Mouse (Mus musculus): ENCODE results near the gene Slc34a1. TPM values are rescaled to one million over a fixed set of nuclear protein-coding genes. Genes with fewer than 3 reads are reported as not detected.

The Slc34a1 gene
- polyA plus RNA-seq, 1 experiment from 2014 or later: not detected

- no peak for ATAC-seq (replicated peaks; ENCODE audit: insufficient number of reproducible peaks, low FRiP score, low TSS enrichment)
- Histone ChIP-seq H3K4me1 (ENCODE audit: control insufficient read depth, insufficient read depth, low read length) (no peaks in the 10 kb centered on the region), H3K36me3 (ENCODE audit: control insufficient read depth, insufficient read depth, low read length) (no peaks in the 10 kb centered on the region), H3K4me2 (no peak overlapping the region), H3K9ac (ENCODE audit: low read depth, low read length) (no peak overlapping the region), H3K27me3 (ENCODE audit: control insufficient read depth, insufficient read depth, low read length) (peaks cover 45% of the 10 kb centered on the region), H3K27ac (ENCODE audit: low read depth, low read length) (no peak overlapping the region), H3K9me3 (replicated peaks; ENCODE audit: control insufficient read depth, low read length) (no peaks in the 10 kb centered on the region), H3K4me3 (ENCODE audit: low read depth, low read length) (no peak overlapping the region)
- WGBS (ENCODE audit: insufficient replicate concordance): 43% methylated on average over 5 of the region's 5 CpGs
These were observed 26.2 kb upstream of the Slc34a1 start for GRCm38 (mm10) chr13:55371740-55372139.

GRCm38 (mm10) chr13:55374206-55374924, 23.6 kb upstream of the Slc34a1 start:
- H3K9me3 ChIP-seq (replicated peaks; ENCODE audit: control insufficient read depth, low read length): no peaks in the 10 kb centered on the region
- H3K9ac ChIP-seq (ENCODE audit: low read depth, low read length): no peak overlapping the region
- no peak for ATAC-seq (replicated peaks; ENCODE audit: insufficient number of reproducible peaks, low FRiP score, low TSS enrichment)
- H3K27me3 ChIP-seq (ENCODE audit: control insufficient read depth, insufficient read depth, low read length): peaks cover 68% of the 10 kb centered on the region
- H3K4me2 ChIP-seq: no peak overlapping the region
- H3K4me1 ChIP-seq (ENCODE audit: control insufficient read depth, insufficient read depth, low read length): no peaks in the 10 kb centered on the region
- WGBS (ENCODE audit: insufficient replicate concordance): 59% methylated on average over 6 of the region's 6 CpGs
- H3K4me3 ChIP-seq (ENCODE audit: low read depth, low read length): no peak overlapping the region
- H3K36me3 ChIP-seq (ENCODE audit: control insufficient read depth, insufficient read depth, low read length): no peaks in the 10 kb centered on the region
- no peak overlapping the region for H3K27ac ChIP-seq (ENCODE audit: low read depth, low read length)

GRCm38 (mm10) chr13:55375877-55376276, 22.1 kb upstream of the Slc34a1 start:
- Histone ChIP-seq H3K36me3 (ENCODE audit: control insufficient read depth, insufficient read depth, low read length) (no peaks in the 10 kb centered on the region), H3K4me2 (no peak overlapping the region), H3K9me3 (replicated peaks; ENCODE audit: control insufficient read depth, low read length) (no peaks in the 10 kb centered on the region), H3K27me3 (ENCODE audit: control insufficient read depth, insufficient read depth, low read length) (peaks cover 82% of the 10 kb centered on the region), H3K4me1 (ENCODE audit: control insufficient read depth, insufficient read depth, low read length) (no peaks in the 10 kb centered on the region), H3K27ac (ENCODE audit: low read depth, low read length) (no peak overlapping the region), H3K9ac (ENCODE audit: low read depth, low read length) (no peak overlapping the region), H3K4me3 (ENCODE audit: low read depth, low read length) (no peak overlapping the region)
- ATAC-seq (replicated peaks; ENCODE audit: insufficient number of reproducible peaks, low FRiP score, low TSS enrichment): no peak
- 65% methylated on average over 2 of the region's 2 CpGs for WGBS (ENCODE audit: insufficient replicate concordance)

GRCm38 (mm10) chr13:55378907-55379580, 18.9 kb upstream of the Slc34a1 start:
- Histone ChIP-seq H3K27me3 (ENCODE audit: control insufficient read depth, insufficient read depth, low read length) (peaks cover 75% of the 10 kb centered on the region), H3K4me1 (ENCODE audit: control insufficient read depth, insufficient read depth, low read length) (no peaks in the 10 kb centered on the region), H3K4me2 (peak overlapping the region; percentile 38; the same call in 1 of the 2 replicates), H3K4me3 (ENCODE audit: low read depth, low read length) (no peak overlapping the region), H3K36me3 (ENCODE audit: control insufficient read depth, insufficient read depth, low read length) (no peaks in the 10 kb centered on the region), H3K27ac (ENCODE audit: low read depth, low read length) (no peak overlapping the region), H3K9ac (ENCODE audit: low read depth, low read length) (no peak overlapping the region), H3K9me3 (replicated peaks; ENCODE audit: control insufficient read depth, low read length) (no peaks in the 10 kb centered on the region)
- 3% methylated on average over 32 of the region's 32 CpGs for WGBS (ENCODE audit: insufficient replicate concordance)
- ATAC-seq (replicated peaks; ENCODE audit: insufficient number of reproducible peaks, low FRiP score, low TSS enrichment): 0 out of 2 replicates have a peak, but pooled peaks have one; percentile 18

- H3K4me3 ChIP-seq (ENCODE audit: low read depth, low read length): no peak overlapping the region
- no peaks in the 10 kb centered on the region for H3K36me3 ChIP-seq (ENCODE audit: control insufficient read depth, insufficient read depth, low read length)
- H3K27me3 ChIP-seq (ENCODE audit: control insufficient read depth, insufficient read depth, low read length): peaks cover 58% of the 10 kb centered on the region
- H3K4me2 ChIP-seq: no peak overlapping the region
- H3K4me1 ChIP-seq (ENCODE audit: control insufficient read depth, insufficient read depth, low read length): no peaks in the 10 kb centered on the region
- H3K9ac ChIP-seq (ENCODE audit: low read depth, low read length): no peak overlapping the region
- no peak overlapping the region for H3K27ac ChIP-seq (ENCODE audit: low read depth, low read length)
- WGBS (ENCODE audit: insufficient replicate concordance): 66% methylated on average over 4 of the region's 4 CpGs
- ATAC-seq (replicated peaks; ENCODE audit: insufficient number of reproducible peaks, low FRiP score, low TSS enrichment): no peak
- no peaks in the 10 kb centered on the region for H3K9me3 ChIP-seq (replicated peaks; ENCODE audit: control insufficient read depth, low read length)
These were observed 16.2 kb upstream of the Slc34a1 start for GRCm38 (mm10) chr13:55381790-55382189.

- no peaks in the 10 kb centered on the region for H3K36me3 ChIP-seq (ENCODE audit: control insufficient read depth, insufficient read depth, low read length)
- H3K4me3 ChIP-seq (ENCODE audit: low read depth, low read length): no peak overlapping the region
- WGBS (ENCODE audit: insufficient replicate concordance): 74% methylated on average over 3 of the region's 3 CpGs
- H3K4me2 ChIP-seq: no peak overlapping the region
- H3K4me1 ChIP-seq (ENCODE audit: control insufficient read depth, insufficient read depth, low read length): no peaks in the 10 kb centered on the region
- H3K9me3 ChIP-seq (replicated peaks; ENCODE audit: control insufficient read depth, low read length): no peaks in the 10 kb centered on the region
- no peak overlapping the region for H3K9ac ChIP-seq (ENCODE audit: low read depth, low read length)
- no peak overlapping the region for H3K27ac ChIP-seq (ENCODE audit: low read depth, low read length)
- ATAC-seq (replicated peaks; ENCODE audit: insufficient number of reproducible peaks, low FRiP score, low TSS enrichment): no peak
- H3K27me3 ChIP-seq (ENCODE audit: control insufficient read depth, insufficient read depth, low read length): no peaks in the 10 kb centered on the region
These were observed 7.3 kb upstream of the Slc34a1 start for GRCm38 (mm10) chr13:55390644-55391043.

- Histone ChIP-seq H3K9ac (ENCODE audit: low read depth, low read length) (no peak overlapping the region), H3K27ac (ENCODE audit: low read depth, low read length) (no peak overlapping the region), H3K4me3 (ENCODE audit: low read depth, low read length) (no peak overlapping the region), H3K4me2 (no peak overlapping the region), H3K36me3 (ENCODE audit: control insufficient read depth, insufficient read depth, low read length) (no peaks in the 10 kb centered on the region), H3K4me1 (ENCODE audit: control insufficient read depth, insufficient read depth, low read length) (no peaks in the 10 kb centered on the region), H3K27me3 (ENCODE audit: control insufficient read depth, insufficient read depth, low read length) (no peaks in the 10 kb centered on the region; the same call in 1 of the 2 replicates), H3K9me3 (replicated peaks; ENCODE audit: control insufficient read depth, low read length) (no peaks in the 10 kb centered on the region)
- 76% methylated on average over 1 of the region's 1 CpGs for WGBS (ENCODE audit: insufficient replicate concordance)
- ATAC-seq (replicated peaks; ENCODE audit: insufficient number of reproducible peaks, low FRiP score, low TSS enrichment): no peak
These were observed 6.4 kb upstream of the Slc34a1 start for GRCm38 (mm10) chr13:55391626-55392029.

- 71% methylated on average over 4 of the region's 4 CpGs for WGBS (ENCODE audit: insufficient replicate concordance)
- no peaks in the 10 kb centered on the region; the same call in 1 of the 2 replicates for H3K27me3 ChIP-seq (ENCODE audit: control insufficient read depth, insufficient read depth, low read length)
- H3K4me3 ChIP-seq (ENCODE audit: low read depth, low read length): no peak overlapping the region
- no peaks in the 10 kb centered on the region for H3K4me1 ChIP-seq (ENCODE audit: control insufficient read depth, insufficient read depth, low read length)
- H3K27ac ChIP-seq (ENCODE audit: low read depth, low read length): no peak overlapping the region
- ATAC-seq (replicated peaks; ENCODE audit: insufficient number of reproducible peaks, low FRiP score, low TSS enrichment): no peak
- no peak overlapping the region for H3K9ac ChIP-seq (ENCODE audit: low read depth, low read length)
- no peaks in the 10 kb centered on the region for H3K9me3 ChIP-seq (replicated peaks; ENCODE audit: control insufficient read depth, low read length)
- H3K4me2 ChIP-seq: no peak overlapping the region
- H3K36me3 ChIP-seq (ENCODE audit: control insufficient read depth, insufficient read depth, low read length): no peaks in the 10 kb centered on the region
These were observed 5.1 kb upstream of the Slc34a1 start for GRCm38 (mm10) chr13:55392933-55393332.

All from heart, embryonic 11.5 days (tissue).